In genomic region chr9:113645837-113646169, GRCm38 (mm10) we compare ENCODE assay signal across 11 mouse cellular contexts.
DNase-seq lines count a peak whose midpoint lies in the region; ATAC-seq lines count a peak whose summit lies in the region.
"Had no signal": no experiment of that assay in that cellular context is flagged by ENCODE, and none has a peak within 500 bp of the region (broad histone marks: within the 10 kb centered on the region; RNA-seq: fewer than 3 reads in every experiment).

No protein-coding gene starts in this region.

- no peaks in the 10 kb centered on the region for H3K36me3 ChIP-seq in limb, embryonic 11.5 days (ENCODE audit: control insufficient read depth, insufficient read depth, low read length)
- H3K36me3 ChIP-seq in limb, embryonic 10.5 days, result no peaks in the 10 kb centered on the region
- no peaks in the 10 kb centered on the region for H3K36me3 ChIP-seq in stomach, embryonic 14.5 days (ENCODE audit: control insufficient read depth, insufficient read depth, low read length)
- H3K36me3 ChIP-seq: embryonic facial prominence, embryonic 12.5 days had no signal

- no peak overlapping the region for H3K4me2 ChIP-seq in limb, embryonic 11.5 days (ENCODE audit: low read depth, severe bottlenecking)
- H3K4me2 ChIP-seq in stomach, embryonic 14.5 days (replicated peaks; ENCODE audit: low read depth, low read length), result no peak overlapping the region
- H3K4me2 ChIP-seq: embryonic facial prominence, embryonic 12.5 days had no signal

- 36% methylated on average over 5 of the region's 5 CpGs for WGBS in limb, embryonic 11.5 days
- WGBS in limb, embryonic 10.5 days, result 39% methylated on average over 5 of the region's 5 CpGs
- WGBS in stomach, embryonic 14.5 days, result 42% methylated on average over 5 of the region's 5 CpGs

- no peak overlapping the region for H3K9ac ChIP-seq in limb, embryonic 11.5 days (ENCODE audit: low read length)
- H3K9ac ChIP-seq in stomach, embryonic 14.5 days (replicated peaks; ENCODE audit: low read depth, low read length), result no peak overlapping the region
- H3K9ac ChIP-seq: embryonic facial prominence, embryonic 12.5 days; liver, embryonic 14.5 days had no signal

- no peaks in the 10 kb centered on the region for H3K27me3 ChIP-seq in limb, embryonic 11.5 days (ENCODE audit: control insufficient read depth, insufficient read depth, low read length)
- no peaks in the 10 kb centered on the region for H3K27me3 ChIP-seq in limb, embryonic 10.5 days (ENCODE audit: low read depth, poor library complexity, severe bottlenecking)
- H3K27me3 ChIP-seq in stomach, embryonic 14.5 days (ENCODE audit: control insufficient read depth, insufficient read depth, low read length), result no peaks in the 10 kb centered on the region
- H3K27me3 ChIP-seq: embryonic facial prominence, embryonic 12.5 days; megakaryocyte, embryonic 14.5 days had no signal

- no peaks in the 10 kb centered on the region for H3K4me1 ChIP-seq in limb, embryonic 11.5 days (ENCODE audit: control insufficient read depth, insufficient read depth, low read length)
- H3K4me1 ChIP-seq in limb, embryonic 10.5 days, result peaks cover 20% of the 10 kb centered on the region
- H3K4me1 ChIP-seq in stomach, embryonic 14.5 days (ENCODE audit: control insufficient read depth, insufficient read depth, low read length), result no peaks in the 10 kb centered on the region

- no peaks in the 10 kb centered on the region for H3K9me3 ChIP-seq in limb, embryonic 11.5 days (ENCODE audit: control insufficient read depth, low read length)
- no peaks in the 10 kb centered on the region for H3K9me3 ChIP-seq in limb, embryonic 10.5 days (replicated peaks)
- H3K9me3 ChIP-seq in stomach, embryonic 14.5 days (ENCODE audit: control insufficient read depth, low read depth, low read length), result no peaks in the 10 kb centered on the region

- H3K4me3 ChIP-seq in limb, embryonic 11.5 days (ENCODE audit: low read depth, low read length), result no peak overlapping the region
- no peak overlapping the region for H3K4me3 ChIP-seq in limb, embryonic 10.5 days
- no peak overlapping the region for H3K4me3 ChIP-seq in stomach, embryonic 14.5 days (ENCODE audit: low read depth, low read length)
- H3K4me3 ChIP-seq: embryonic facial prominence, embryonic 12.5 days; megakaryocyte, embryonic 14.5 days had no signal

- DNase-seq in cerebellum, adult 8-10 months, result no peak
- no peak for DNase-seq in limb, embryonic 11.5 days (ENCODE audit: low spot score)
- no peak for DNase-seq in limb, embryonic 10.5 days (ENCODE audit: low spot score)
- no peak for DNase-seq in gastrocnemius, postnatal 10 days
- no peak for DNase-seq in testis, postnatal 14 days (ENCODE audit: low spot score)

- ATAC-seq in cerebellum, adult (ENCODE audit: insufficient number of reproducible peaks, low FRiP score, low TSS enrichment), result peak; percentile 18; the same call in 1 of the 2 replicates
- peak; percentile 26; the same call in 1 of the 2 replicates for ATAC-seq in limb, embryonic 11.5 days (ENCODE audit: insufficient number of reproducible peaks, low FRiP score, low TSS enrichment, low read depth)
- ATAC-seq in megakaryocyte, adult 5-6 weeks (ENCODE audit: poor library complexity, severe bottlenecking), result peak; percentile 9; the same call in 1 of the 2 replicates
- peak; percentile 16; the same call in 1 of the 2 replicates for ATAC-seq in stomach, embryonic 14.5 days (ENCODE audit: insufficient number of reproducible peaks, insufficient read depth, low FRiP score, low read depth)

- no peak overlapping the region for H3K27ac ChIP-seq in limb, embryonic 11.5 days (replicated peaks; ENCODE audit: low read depth, low read length)
- no peak overlapping the region for H3K27ac ChIP-seq in limb, embryonic 10.5 days
- H3K27ac ChIP-seq in stomach, embryonic 14.5 days (ENCODE audit: low read length), result no peak overlapping the region
- H3K27ac ChIP-seq: embryonic facial prominence, embryonic 12.5 days; liver, embryonic 14.5 days had no signal
